Mouse (Mus musculus): Measurements from ENCODE around the gene Sparc. TPM values are rescaled to one million over a fixed set of nuclear protein-coding genes. Genes with fewer than 3 reads are reported as not detected.

The Sparc gene
- total RNA-seq (2014; fragmentation: Nextera tagmentation), result not detected in 2 replicates
- not detected in 2 replicates for total RNA-seq (2017)

DNA sequence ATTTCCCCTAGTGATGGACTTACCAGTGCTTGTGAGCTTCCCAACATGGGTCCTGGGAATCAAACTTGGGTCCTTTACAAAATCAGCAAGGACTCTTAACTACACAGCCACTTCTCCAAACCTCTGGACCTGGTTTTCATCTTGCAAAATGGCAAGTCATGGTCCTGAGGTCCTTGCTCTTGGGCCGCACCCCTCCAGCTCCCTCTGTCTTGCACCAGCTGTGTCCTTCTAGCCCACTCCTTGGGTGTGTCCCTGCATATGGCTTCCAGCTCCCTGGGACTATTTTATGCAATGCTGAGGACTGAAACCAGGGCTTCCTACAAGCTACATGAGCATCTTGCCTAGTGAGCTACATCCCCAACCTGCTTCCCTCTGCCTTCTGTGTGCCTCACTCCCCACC, at the start of gene Sparc:
Sparc (minus strand) TSS at position 206 of the 400 bp plus-strand sequence.
- no peak for ATAC-seq (replicated peaks; ENCODE audit: low FRiP score, low TSS enrichment, poor library complexity, severe bottlenecking)

DNA sequence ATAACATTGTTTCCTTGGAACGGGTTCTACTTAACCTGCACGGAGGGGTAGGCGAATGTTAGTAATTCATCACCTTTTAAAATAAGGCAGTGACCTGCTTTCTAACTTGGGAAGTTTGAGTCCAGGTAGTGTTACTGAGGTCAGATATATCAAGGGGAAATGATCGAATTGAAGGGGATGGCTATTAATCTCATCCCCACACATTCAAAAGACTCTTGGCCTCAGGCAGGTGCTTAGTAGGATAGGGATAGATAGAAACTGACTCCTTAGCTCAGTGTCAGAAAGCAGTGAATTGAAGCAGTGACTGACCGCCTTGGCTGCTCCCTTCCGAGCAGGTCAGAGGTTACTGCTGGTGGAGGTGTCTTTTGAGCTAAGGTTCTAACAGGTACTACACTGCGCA, 48.5 kb upstream of the Sparc start:
- no peak for ATAC-seq (replicated peaks; ENCODE audit: low FRiP score, low TSS enrichment, poor library complexity, severe bottlenecking)

DNA sequence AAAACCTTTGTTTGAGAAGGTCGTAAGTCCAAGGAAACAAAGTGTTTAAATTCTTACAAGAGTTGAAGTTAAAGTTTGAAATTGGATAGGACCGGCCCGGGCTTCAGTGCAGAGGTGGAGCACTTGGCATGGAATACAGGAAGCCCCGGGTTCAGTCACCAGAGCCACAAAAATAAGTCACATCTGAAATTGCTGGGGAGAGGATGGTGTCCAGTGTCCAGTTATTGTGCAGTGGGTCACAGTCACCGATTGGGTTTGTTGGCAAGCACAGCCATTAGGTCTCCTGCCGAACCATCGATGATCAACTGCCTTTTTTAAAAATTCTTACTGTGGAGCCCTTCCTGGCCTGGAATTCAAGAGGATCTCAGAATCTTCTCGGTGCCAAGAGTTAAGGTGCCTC, 47.8 kb upstream of the Sparc start:
- no peak for ATAC-seq (replicated peaks; ENCODE audit: low FRiP score, low TSS enrichment, poor library complexity, severe bottlenecking)

DNA sequence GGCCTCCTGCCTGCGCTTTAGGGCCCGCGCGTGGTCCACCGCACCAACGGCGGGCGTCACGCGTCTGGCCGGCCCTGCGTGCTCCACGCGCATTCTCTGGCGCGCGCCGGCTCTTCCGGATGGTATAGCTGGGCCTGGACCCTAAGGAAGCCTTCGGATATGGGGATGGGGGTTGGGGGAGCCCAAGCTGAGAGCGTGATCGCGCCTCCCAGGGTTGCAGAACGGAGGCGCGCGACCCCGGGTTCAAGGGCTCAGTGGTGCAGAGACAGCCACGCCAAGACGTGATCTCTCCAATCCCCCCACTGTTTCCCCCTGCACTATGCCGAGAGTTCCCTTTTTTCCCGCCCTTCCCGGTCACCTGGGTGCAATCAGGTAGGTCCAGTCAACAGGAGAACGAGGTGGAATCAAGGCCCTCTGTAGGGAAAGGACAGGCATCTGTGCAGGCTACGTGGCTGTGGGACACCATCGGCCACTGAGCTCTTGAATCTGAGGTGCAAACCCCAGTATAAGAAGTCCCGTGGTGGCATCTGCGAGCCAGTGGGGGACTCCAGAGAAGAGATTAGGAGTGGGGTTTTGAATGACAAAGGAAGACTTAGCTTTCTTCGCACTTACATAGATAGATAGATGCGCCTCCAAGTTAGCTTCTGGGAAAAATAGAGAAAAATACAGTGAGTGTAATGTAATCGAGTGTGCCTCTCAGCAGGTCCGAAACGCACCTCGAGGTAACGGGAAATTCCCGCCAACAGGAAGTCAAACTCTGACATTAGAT, 47.1 kb upstream of the Sparc start:
- ATAC-seq (replicated peaks; ENCODE audit: low FRiP score, low TSS enrichment, poor library complexity, severe bottlenecking), result no peak

DNA sequence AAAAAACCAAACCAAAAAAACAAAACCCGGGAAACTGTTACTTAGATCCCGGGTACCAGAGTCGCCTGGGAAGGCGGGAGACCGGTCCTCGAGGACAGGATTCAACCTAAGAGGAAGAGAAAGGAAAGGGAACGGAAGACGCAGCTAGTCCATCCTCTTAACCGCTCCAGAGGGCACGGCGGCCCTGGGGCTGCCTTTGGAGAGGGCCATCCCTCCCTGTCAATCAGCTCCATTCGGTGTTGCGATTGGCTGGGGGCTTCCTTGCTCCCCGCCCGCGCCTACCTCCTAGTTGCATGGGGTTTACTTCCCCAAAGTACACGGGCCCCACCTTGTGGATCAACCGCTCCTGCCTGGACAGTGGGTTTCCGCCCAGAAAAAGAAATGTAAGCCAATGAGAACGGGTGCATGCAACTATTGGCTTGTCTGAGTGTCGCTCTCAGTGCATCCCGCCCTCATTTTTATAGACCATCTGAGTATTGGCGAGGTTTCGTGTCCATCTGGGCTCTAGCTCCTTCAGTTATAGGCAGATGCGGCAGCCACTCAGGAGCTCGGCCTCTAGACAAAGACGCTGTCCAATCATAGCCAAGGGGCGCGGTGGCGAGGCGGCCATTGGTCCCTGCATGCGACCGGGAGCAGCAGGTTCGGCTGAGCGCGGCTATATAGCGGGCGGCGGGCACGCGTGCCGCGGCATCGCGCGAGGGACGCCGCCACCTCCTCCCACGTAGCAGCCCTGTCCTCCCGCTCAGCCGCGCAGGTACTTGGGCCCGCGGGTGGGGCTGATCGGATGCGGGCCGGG, 46.3 kb upstream of the Sparc start, which contains the start of gene G3bp1:
G3bp1 (plus strand) TSS at position 638 of the 796 bp plus-strand sequence.
- peak; percentile 94 for ATAC-seq (replicated peaks; ENCODE audit: low FRiP score, low TSS enrichment, poor library complexity, severe bottlenecking)

DNA sequence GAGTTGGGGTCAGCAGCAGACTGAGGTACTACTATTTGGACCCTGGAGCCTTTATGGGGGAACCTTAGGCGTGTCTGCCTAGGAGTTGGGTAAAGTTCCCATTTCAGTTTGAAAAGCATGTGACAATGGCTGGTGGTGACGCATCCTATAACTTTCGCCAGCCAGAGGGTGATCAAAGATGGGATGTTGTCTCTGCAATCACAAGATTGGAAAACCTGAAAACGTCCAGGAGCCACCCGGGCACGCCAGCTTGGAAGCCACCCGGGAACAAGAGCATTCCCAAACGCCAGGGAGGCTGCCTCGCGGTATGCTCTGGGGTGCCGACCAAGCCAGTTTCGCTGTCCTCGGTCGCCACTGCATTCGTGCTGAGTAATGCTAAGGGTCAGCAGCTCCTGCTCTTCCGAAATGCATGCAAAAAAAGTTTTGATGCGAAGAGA, 45.6 kb upstream of the Sparc start:
- ATAC-seq (replicated peaks; ENCODE audit: low FRiP score, low TSS enrichment, poor library complexity, severe bottlenecking), result peak; percentile 16

DNA sequence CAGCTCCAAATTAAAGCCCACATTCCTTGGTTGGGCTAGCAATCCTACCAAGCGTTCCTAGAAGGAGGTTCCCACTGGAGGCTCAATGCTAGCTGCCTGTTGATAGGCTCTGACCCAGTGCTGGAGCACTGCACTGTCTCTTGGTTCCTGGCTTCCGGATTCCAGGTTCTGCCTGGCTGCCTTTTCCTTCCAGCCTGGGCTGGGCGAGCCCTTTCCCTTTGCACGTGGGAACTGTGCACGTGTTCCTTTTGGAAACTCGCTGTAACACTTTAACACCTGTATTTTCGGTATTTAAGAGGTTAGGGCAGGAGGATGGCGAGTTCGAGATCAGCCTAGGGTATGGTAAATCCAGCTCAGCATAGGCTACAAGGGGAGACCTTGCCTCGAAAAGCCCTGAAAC, 45.0 kb upstream of the Sparc start:
- ATAC-seq (replicated peaks; ENCODE audit: low FRiP score, low TSS enrichment, poor library complexity, severe bottlenecking), result no peak

DNA sequence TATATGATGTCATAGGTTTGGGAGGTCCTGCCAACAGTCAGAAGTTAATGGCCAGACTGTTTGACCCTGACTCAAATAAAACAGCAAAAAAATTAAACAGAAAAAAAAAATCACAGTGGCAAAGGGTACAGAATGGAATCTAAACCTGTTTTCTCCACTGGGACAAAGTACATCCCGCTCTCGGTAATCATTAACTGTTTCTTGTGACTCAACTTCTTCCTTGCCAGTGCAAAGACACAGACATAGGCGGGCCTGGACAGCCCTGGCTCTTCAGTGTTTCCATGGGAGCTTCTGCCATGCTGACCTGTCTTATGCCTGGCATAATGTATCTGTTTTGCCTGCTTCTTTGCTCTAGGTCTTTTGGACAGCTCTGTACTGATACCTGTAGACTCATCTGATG, 42.2 kb upstream of the Sparc start:
- ATAC-seq (replicated peaks; ENCODE audit: low FRiP score, low TSS enrichment, poor library complexity, severe bottlenecking), result no peak

DNA sequence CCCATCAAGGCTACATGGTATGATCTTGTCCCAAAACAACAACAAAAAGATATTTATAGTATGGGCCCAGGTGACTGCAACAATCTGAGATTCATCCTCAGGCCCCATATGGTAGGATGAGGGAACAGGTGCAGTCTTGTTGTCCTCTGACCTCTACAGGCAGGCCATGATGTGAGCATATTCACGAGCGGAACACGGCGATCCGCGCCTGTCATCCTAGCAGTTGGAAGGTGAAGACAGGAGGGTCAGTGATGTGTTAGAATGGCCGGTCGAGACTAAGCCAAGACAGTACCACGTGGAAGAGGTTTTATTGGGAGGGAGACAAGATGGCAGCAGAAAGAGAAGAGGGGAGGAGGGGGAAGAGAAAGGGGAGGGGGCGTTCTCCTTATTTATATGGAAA, 41.7 kb upstream of the Sparc start:
- ATAC-seq (replicated peaks; ENCODE audit: low FRiP score, low TSS enrichment, poor library complexity, severe bottlenecking), result no peak

DNA sequence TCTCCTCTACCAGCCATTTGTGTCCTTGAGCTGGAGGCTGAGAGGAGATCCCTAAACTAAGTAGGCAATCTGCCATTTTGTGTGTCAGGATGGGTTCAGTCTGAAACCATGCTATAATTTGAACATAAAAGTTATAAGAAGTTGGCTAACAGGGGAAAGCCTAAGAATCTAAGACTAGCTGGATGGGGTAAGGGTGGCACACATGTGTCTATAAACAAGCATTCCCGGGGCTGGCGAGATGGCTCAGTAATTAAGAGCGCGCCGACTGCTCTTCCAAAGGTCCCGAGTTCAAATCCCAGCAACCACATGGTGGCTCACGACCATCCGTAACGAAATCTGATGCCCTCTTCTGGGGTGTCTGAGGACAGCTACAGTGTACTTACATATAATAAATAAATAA, 39.2 kb upstream of the Sparc start:
- no peak for ATAC-seq (replicated peaks; ENCODE audit: low FRiP score, low TSS enrichment, poor library complexity, severe bottlenecking)

DNA sequence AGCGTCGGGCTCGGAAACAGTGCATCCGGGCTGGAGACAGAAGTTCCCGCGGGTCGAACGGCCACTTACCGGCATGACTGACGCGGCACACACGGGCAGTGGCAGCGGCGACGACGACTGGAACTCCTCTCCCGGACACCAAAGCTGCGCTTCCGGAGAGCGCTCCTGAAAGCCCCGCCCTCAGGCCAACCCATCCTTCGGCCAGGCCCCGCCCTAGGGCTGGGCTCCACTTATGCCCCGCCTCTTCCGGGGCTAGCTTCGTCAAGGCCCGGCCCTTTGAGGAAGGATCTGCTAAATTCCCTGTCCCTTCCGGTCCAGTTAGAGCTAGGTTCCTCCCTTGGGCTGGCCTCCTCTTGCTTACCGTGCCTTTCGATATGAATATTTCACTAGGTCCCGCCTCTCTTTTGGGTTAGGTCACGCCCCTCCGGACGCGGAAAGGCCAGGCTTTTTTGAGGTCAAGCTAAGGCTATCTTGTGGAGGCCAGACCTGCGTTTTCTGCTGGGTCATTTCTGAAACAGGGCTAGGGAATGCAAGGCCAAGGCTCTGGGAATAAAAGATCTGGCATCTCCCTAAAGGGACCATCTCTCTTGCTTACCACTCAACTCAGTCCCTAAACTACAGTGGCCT, 38.1 kb upstream of the Sparc start, which contains the start of gene Atox1:
Atox1 (minus strand) TSS at position 221 of the 627 bp plus-strand sequence.
- peak; percentile 98 for ATAC-seq (replicated peaks; ENCODE audit: low FRiP score, low TSS enrichment, poor library complexity, severe bottlenecking)

DNA sequence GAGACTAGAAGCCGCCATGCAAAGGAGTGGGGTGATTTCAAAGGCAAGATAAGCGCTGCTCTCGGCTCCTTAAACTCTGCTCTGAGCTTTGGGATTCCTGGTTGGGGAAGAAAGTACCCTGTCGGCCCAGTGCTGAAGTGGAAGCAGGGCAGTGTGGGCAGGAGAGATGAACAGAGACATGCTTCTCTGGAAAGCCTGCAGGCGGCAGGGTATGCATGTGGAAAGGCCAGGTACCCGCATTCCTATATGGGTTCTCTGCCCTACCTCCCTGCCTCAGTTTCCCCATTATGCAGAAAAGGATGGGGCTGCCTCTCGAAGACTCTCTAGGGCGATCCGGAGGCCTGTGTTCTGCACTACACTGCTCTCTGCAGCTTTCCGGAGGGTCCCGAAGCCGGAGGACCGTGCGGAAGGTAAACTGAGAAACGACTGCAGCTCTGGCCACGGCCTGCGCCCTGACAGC, 37.6 kb upstream of the Sparc start:
- ATAC-seq (replicated peaks; ENCODE audit: low FRiP score, low TSS enrichment, poor library complexity, severe bottlenecking), result peak; percentile 64

DNA sequence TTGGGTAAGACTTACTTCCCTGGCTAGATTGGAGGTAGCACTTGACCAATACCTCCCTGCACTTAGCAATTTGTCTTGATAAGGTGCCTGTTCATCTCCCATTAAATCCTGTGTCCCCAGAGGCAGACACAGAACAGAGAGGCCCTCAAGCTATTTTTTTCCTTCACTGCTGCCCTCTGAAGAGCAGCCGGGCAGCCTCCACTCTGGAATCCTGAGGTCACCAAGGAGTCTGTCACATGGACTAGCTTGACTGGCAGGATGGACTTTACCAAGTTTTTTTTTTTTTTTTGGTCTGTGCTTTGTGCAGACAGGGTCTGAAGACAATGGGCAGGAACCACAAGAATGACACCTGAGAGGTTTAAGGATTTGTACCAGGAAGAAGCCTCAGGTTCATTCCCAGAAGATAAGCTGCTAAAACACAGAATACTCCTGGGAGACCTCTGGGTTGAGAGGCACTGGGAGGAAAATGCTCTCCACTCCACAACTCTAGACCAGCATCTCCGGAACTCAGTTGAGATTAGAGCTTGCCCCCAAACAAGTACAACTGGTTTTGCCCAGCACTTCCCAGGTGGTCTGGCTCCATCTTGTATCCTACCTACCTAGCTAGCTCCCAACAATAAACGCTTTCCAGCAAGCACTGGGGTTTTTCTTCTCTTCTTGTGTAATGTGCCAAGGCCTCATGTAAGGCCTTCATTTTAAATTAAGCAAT, 37.0 kb upstream of the Sparc start:
- no peak for ATAC-seq (replicated peaks; ENCODE audit: low FRiP score, low TSS enrichment, poor library complexity, severe bottlenecking)

DNA sequence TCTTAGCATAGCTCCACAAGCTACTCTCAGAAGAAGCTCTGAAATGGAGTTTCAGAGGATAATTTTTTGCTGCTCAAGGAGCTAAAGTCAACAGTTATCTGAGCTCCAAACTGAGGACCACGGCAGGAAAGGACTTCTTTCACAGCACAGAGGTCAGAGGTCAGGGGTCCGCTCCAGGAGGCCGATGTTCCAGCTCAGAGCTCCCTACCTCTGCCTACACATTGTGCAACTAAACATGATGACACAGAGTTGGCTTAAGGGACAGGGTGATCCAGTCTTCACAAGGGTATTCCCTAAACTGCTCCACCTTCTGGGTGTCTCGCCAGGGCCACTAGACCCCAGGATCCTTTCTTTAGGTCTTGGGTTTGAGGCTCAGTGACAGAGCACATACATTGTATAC, 35.5 kb upstream of the Sparc start:
- no peak for ATAC-seq (replicated peaks; ENCODE audit: low FRiP score, low TSS enrichment, poor library complexity, severe bottlenecking)

DNA sequence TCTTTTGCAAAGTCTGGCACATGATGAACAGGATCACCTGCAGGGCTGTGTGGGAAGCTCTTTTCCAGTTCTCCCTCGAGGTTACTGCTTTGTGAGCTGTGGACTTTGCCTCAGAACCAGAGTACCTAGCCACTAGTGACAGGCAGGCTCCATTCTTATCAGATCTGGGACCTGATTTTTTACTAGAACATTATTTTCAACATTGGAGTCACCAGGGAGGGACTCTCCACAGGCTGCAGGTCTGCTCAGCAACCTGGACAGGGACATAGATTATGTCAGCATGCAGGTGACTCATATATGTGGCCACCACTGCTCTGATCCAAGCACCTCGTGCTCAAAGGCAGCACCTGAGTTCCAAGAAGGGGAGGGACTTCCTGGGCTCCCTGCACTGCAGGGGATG, 32.2 kb upstream of the Sparc start:
- ATAC-seq (replicated peaks; ENCODE audit: low FRiP score, low TSS enrichment, poor library complexity, severe bottlenecking), result no peak

DNA sequence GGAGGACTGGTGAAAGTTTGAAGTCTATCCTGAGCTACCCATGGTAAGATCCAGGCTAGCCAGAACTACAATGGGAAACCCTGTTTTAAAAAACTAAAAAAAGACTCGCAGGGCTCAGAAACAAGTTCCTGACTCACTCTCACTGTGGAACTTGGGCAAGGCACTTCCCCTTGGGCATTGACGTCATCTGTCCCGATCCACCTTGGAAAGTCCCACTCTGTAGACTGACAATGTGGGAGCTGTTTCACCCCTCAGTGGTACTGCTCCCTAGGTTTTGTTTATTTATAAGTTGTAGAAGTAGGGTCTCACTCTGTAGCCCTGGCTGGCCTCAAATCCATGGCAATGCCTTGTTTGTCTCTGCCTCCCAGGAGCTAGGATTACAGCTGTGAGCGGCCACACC, 30.7 kb upstream of the Sparc start:
- no peak for ATAC-seq (replicated peaks; ENCODE audit: low FRiP score, low TSS enrichment, poor library complexity, severe bottlenecking)

DNA sequence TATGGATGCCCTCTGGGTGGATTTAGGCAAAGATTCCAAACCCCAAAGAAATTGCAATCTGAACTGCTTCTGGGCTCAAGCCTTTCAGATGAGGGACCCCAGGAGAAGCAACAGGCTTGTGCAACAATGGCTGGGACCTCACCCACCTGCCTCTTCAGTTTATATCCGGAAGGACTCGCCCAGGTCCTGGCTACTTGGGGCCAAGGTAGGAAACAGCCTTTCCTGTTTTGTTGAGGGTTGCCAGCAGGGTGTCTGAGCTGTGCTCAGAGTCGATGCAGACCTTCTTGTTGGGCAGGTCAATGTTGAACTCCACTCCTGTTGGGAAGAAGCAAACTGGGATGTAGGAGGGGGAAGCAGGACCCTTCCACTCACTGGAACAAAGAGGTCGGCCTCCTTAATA, 27.3 kb upstream of the Sparc start:
- no peak for ATAC-seq (replicated peaks; ENCODE audit: low FRiP score, low TSS enrichment, poor library complexity, severe bottlenecking)

DNA sequence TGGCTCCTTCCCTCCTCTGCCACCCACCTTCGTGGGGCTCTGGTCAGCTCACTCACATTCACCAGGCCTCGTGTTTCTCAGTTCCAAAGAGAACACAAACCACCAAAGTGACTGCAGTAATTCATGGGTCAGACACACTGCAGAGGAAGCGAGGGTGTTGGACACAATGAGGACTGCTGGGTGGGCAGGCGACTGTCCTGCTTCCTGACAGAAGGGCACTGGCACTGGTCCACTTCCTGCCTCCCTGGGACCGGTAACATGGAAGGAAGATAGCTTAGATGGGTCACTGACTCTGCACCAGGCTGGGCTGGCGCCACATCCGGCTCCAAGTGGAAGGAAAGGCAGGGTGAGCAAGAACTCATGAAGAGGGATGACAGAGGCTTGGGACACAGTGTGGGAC, 26.5 kb upstream of the Sparc start:
- no peak for ATAC-seq (replicated peaks; ENCODE audit: low FRiP score, low TSS enrichment, poor library complexity, severe bottlenecking)

DNA sequence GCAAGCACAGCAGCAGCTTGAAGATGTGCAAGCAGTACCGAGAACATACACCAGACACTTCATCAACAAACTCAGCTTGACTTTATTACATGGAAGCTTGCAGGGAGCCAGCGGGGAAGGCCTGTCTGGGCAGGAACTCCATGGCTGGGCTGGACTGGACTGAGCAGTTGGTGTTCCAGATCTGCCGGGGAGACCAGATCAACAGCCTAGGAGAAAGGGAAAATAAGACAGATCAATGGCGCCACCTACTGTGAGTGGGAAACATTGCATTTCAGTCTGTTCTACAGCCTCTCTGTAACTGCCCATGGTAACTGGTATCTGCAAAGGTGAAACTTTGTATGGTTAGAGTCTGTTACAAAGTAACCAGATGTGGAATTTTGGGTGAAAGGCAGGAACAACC, 23.6 kb upstream of the Sparc start:
- ATAC-seq (replicated peaks; ENCODE audit: low FRiP score, low TSS enrichment, poor library complexity, severe bottlenecking), result peak; percentile 82
